Mouse (Mus musculus) bone marrow, adult 2 months (tissue): ENCODE measurements at regions not wholly inside any gene's neighbourhood (a gene's known extent, or its start where the extent isn't known, plus 50 kb on each side); places are given as distances from the start of the nearest gene placed in this dataset.
A peak's percentile ranks its signal among the peaks of the same experiment; 100 is the strongest.

Source experiments
- H3K27ac ChIP-seq: fragments of 200-500 bp; 2 replicates; pipeline ENCODE4 v1.5.1; 2012; ENCODE audit warnings: low read depth, mild to moderate bottlenecking, control low read depth, inconsistent platforms, low read length; ENCODE audit not compliant: control insufficient read depth, poor library complexity, insufficient read depth
- H3K4me1 ChIP-seq: fragments of 200-500 bp; 2 replicates; pipeline ENCODE4 v1.6.1; 2011; ENCODE audit warnings: low read length; ENCODE audit not compliant: control insufficient read depth, insufficient read depth
- H3K4me3 ChIP-seq: fragments of 200-500 bp; replicated peaks from 2 replicates; pipeline ENCODE3; 2011; ENCODE audit warnings: mild to moderate bottlenecking, low read depth, low read length, control low read depth; ENCODE audit not compliant: control insufficient read depth
- CTCF ChIP-seq: fragments of 200-500 bp; IDR thresholded peaks from 2 replicates; pipeline ENCODE4 v1.5.1; 2011; ENCODE audit warnings: low read length, control low read depth; ENCODE audit not compliant: control insufficient read depth, insufficient read depth
- POLR2A ChIP-seq: fragments of 200-500 bp; IDR thresholded peaks from 2 replicates; pipeline ENCODE4 v1.6.1; 2011; ENCODE audit warnings: low read depth, mild to moderate bottlenecking, control low read depth, low read length, borderline replicate concordance; ENCODE audit not compliant: control insufficient read depth
- whole genome bisulfite sequencing: fragments of 180-500 bp; shearing (Covaris S2); methylation state at CpG from one replicate; pipeline ENCODE4 v1.1.7; 2018; 5-methylcytosine and 5-hydroxymethylcytosine counted together

GRCm38 (mm10) chr3:58123396-58124077 is 275.7 kb upstream of the Pfn2 start:
- WGBS: 61% methylated on average over 7 of the region's 7 CpGs
- TF ChIP-seq CTCF: no peak
- H3K4me1 ChIP-seq: no peaks in the 10 kb centered on the region
- no peak overlapping the region for H3K27ac ChIP-seq
- H3K4me3 ChIP-seq: no peak overlapping the region

GRCm38 (mm10) chr3:58124886-58125285 is 277.0 kb upstream of the Pfn2 start:
- WGBS: 67% methylated on average over 1 of the region's 1 CpGs

GRCm38 (mm10) chr3:58126996-58127395 is 279.1 kb upstream of the Pfn2 start:
- H3K4me1 ChIP-seq: no peaks in the 10 kb centered on the region
- H3K4me3 ChIP-seq: no peak overlapping the region
- TF ChIP-seq CTCF: no peak
- no peak for TF ChIP-seq POLR2A
- H3K27ac ChIP-seq: no peak overlapping the region

More at GRCm38 (mm10) chr3:58124886-58125285, 277.0 kb upstream of the Pfn2 start:
- Histone ChIP-seq H3K27ac (no peak overlapping the region), H3K4me1 (no peaks in the 10 kb centered on the region), H3K4me3 (no peak overlapping the region)
- no peak for TF ChIP-seq POLR2A
- no peak for TF ChIP-seq CTCF

- Histone ChIP-seq H3K27ac (no peak overlapping the region), H3K4me3 (no peak overlapping the region), H3K4me1 (no peaks in the 10 kb centered on the region)
- WGBS: 81% methylated on average over 8 of the region's 8 CpGs
- TF ChIP-seq POLR2A (no peak), CTCF (no peak)
These were observed 280.2 kb upstream of the Pfn2 start for GRCm38 (mm10) chr3:58128059-58128458.

GRCm38 (mm10) chr3:58129358-58129903 is 281.6 kb upstream of the Pfn2 start:
- TF ChIP-seq CTCF (no peak), POLR2A (no peak)
- H3K4me3 ChIP-seq: no peak overlapping the region
- WGBS: 5% methylated on average over 6 of the region's 6 CpGs
- H3K27ac ChIP-seq: no peak overlapping the region
- no peaks in the 10 kb centered on the region for H3K4me1 ChIP-seq

- TF ChIP-seq POLR2A (no peak), CTCF (no peak)
- Histone ChIP-seq H3K27ac (no peak overlapping the region), H3K4me3 (no peak overlapping the region), H3K4me1 (no peaks in the 10 kb centered on the region)
- WGBS: 57% methylated on average over 10 of the region's 10 CpGs
These were observed 278.7 kb upstream of the Tsc22d2 start for GRCm38 (mm10) chr3:58135607-58136365.

GRCm38 (mm10) chr3:58138726-58139585 is 275.6 kb upstream of the Tsc22d2 start:
- WGBS: 67% methylated on average over 8 of the region's 8 CpGs
- no peak overlapping the region for H3K27ac ChIP-seq
- no peak overlapping the region for H3K4me3 ChIP-seq
- H3K4me1 ChIP-seq: no peaks in the 10 kb centered on the region
- TF ChIP-seq CTCF (peak; percentile 47), POLR2A (no peak)

- no peaks in the 10 kb centered on the region for H3K4me1 ChIP-seq
- TF ChIP-seq CTCF: no peak
- TF ChIP-seq POLR2A: no peak
- 54% methylated on average over 3 of the region's 3 CpGs for WGBS
- H3K4me3 ChIP-seq: no peak overlapping the region
- H3K27ac ChIP-seq: no peak overlapping the region
These were observed 268.4 kb upstream of the Tsc22d2 start for GRCm38 (mm10) chr3:58146108-58146507.
